Mouse (Mus musculus) cerebellum, adult 11 months (tissue): ENCODE measurements around the gene Trmt2a.
"Not testable (repeated sequence)": the region's sequence is repeated elsewhere in the genome, so short reads cannot be mapped to it uniquely, and the experiment has no call there.

ENCODE experiments used
- DNase-seq: peaks from one replicate; pipeline ENCODE4 v3.0.0; 2022

Trmt2a gene

DNA sequence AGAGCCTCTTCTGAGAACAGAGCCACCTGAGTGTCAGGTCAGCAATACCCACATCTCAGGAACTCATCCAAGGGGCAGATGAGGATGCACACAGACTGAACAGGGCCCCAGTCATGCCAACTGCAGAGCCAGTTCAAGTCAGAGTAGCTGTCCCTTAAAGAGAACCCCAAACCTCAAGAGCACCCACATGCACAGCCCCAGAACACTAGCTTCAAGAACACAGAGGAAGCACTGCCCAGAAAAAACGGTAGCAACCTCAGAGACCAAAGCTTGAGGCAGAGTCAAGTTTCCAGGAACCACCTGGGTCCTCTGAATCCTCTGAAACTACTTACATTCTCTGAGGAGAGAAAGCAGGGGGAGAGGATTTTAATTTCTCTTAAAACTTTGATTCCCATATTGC lies 15.0 kb upstream of the Trmt2a start:
- no peak for DNase-seq

DNA sequence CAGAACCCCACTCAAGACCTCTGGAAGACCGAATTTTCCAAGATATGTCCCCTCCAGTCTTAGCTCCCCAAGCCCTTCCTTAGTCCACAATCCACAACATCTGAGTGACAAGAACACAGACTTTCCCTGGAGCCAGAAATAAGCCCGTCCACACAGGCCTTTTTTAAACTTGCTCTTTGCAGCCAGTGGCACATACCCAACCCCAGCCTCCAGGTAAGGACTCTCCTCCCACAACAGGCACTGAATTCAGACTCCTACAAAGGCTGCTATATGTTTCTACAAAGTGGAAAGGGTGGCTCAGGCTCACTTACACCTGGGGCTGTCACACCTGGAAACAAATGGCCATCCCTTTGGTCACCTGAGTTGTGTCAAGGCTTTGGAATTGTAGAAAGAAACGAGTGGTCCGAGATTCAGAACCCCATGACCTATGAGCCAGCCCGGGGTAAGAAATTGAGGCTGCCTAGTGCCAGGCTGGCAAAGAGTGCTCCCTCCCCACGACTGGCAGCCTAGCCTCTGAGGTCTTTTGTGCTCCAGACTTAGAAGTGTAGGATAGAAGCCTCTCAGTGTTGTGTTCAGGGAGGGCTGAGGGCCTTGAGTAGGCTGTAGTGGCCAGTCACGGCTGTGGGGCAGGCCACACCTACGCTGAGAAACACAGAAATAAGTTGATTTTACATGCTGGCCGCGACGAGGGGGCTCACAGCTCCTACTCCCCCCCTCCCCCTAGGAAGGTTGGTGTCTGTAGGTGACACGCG lies 14.4 kb upstream of the Trmt2a start:
- DNase-seq, result no peak

DNA sequence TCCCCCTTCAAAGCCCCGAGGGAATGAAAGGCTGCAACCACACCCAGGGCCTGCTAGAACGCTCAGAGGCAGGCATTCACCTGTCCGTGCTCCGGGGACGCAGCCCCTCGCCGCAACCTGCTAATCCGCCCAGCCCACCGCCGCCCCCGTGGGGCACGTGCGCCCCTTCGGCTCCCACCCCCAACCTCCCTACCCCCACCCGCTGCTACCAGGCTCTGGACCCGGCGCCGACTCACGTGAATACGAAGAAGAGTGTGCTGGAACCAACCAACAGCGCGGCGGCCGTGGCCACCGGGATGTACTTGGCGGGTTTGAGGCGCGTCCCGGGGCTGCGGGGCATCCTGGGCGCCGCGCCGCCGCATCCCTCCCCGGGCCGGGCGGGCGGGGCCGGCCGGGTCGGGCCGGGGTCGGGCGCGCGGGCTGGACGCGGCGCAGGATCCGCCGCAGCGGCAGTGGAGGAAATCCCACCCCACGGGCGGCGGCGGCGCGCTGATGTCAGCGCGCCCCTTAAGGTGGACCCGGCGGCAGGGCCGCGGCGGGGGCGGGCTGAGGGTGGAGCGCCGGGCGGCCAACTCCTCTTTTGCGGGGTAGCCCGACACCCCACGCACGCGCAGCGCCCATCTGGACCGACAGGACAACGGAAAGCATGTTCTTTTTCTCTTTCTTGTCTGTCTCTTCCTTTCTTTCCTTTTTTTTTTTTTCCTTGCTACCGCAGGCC lies 13.6 kb upstream of the Trmt2a start, which contains the start of gene Zdhhc8:
TSS of gene Zdhhc8 (minus strand) at position 466 of the 718 bp plus-strand sequence.
- DNase-seq, result peak; percentile 67

DNA sequence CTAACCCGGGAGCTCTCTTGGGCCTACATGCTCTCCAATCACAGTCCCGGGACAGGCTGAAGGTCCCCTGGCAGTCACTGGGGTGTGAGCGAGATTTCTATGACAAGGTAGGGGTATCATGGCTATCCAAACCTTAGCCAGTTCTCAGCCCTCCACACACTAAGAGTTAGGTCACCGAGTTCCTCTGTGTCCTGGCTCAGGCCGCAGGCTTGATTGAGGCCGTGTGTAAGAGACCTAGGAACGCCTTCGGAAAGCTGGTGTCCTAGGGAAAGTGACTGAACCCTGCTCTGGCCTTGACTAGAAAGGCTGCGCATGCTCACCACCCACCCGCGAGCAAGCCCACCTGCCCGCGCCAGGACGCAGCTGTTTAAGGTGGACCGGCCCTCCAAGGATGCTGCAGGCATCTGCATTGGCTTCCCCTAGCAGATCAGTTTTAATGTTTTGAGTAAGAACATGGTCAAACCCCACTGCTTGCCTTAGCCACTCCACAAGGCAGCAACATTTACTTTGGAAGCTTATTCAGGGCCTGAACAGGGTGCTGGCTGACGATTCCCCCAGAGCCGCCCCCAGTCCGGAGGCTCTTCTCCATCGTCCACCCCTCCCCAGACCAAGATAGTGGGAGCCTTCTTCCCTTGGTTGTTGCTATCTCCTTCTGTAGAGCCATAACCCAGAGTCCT lies 13.0 kb upstream of the Trmt2a start:
- DNase-seq, result peak; percentile 52

DNA sequence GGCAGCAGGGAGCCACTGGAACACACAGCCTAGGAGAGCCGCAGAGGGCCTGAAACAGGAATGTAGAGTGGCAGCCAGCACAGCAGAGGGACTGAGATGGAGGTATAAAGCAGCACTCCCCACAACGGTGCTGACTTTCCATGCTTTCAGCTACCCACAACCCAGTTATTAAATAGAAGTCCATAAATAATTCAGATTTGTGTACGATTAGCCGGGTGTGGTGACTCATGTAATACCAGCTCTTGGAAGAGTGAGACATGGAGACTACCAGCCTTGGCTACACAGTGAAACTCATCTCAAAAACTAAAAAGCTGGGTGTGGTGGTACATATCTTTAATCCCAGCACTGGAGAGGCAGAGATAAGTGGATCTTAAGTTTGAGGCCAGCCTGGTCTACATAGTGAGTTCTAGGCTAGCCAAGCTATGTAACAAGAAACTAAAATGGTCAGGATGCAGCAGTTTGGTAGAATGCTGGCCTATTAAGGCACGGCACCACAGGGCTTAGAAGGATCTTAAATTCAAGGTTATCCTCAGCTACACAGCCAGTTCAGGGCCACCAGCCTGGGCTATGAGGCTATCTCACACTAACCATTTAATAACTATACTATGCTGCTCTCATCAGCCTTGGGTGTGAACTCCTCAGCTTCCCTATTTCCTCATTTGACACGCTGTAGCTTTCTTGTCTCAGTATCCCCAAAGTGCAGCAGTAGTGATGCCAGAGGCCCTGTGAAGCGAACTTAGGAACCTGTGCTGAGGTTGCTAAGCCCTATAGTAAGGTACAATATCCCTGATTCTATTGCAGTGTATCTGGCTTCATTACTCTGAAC lies 11.6 kb upstream of the Trmt2a start:
- no peak for DNase-seq

DNA sequence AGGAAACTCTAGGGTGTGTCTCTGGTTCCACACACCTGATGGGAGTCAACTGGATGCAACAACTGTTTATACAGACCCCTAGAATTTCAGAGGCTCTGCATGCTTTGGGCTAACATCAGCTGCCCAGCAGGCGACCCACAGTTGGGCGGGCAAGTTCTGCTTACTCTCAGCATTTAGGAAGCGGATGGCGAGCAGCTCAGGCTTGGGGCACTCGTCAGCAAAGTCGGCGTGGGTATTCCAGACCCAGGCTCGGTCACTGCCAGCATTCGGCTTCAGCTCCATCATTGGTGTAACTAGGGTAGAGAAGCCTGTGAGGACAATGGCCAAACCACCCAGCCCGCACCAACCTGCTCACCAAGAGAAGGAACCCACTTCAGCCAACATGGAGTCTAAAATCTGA lies 6.9 kb upstream of the Trmt2a start:
- no peak for DNase-seq

DNA sequence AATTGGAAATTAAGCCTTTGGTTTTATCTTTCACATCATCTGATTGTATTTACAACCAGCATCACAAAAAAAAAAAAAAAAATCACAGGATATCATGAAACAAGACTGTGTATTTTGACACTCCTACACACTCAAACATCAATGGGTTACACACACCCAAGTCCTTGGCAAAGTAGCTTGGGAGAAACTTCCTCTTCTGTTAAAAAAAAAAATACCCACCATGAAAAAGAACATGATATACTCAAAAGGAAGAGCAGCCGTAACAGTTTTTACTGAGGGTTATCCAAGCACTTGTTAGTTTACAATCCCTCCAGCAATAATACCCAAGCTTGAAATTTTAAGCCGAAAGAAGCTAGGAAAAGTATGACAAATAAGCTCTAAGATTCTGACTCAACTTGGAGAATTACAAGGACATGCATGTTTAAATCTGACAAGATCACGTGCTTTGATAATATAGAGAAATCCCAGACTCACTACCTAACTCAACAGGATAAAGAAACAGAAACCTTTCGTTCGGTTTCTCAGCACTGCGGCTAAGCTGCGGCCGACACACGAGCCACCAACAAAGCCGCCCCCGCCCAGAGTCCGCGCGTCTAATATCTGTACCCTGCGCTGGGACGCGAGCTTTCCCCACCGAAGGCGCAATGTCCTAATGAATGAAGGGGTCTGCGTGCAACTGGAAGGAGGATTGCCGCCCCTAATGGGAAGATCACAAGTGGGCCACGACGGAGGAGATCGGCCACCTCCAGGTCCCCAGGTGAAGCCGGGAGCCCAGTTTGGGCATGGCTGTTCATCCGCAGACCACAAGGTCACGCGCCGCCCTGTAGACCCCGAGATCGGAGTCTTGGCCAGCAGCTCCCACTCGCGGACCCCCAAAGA lies 719 bp upstream of the Trmt2a start:
- no peak for DNase-seq

DNA sequence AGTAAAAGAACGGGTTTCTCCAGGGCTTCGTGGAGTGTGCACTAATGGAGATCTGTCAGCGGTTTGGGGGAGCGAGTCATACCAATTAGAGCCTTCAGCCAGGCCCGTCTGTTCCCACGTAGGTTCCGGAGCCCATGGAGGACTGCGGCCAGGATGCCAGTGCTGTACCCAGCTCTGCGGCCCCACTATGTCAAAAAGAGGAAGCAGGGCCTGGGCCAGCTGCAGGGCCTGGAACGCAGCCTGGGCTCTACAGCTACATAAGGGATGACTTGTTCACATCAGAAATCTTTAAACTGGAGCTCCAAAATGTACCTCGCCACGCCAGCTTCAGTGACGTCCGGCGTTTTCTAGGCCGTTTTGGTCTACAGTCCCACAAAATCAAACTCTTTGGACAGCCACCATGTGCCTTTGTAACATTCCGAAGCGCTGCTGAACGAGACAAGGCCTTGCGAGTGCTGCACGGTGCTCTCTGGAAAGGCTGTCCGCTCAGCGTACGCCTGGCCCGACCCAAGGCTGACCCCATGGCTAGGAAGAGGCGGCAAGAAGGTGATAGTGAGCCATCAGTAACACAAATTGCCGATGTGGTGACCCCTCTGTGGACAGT lies 987 bp downstream of the Trmt2a start:
- peak; percentile 49 for DNase-seq

DNA sequence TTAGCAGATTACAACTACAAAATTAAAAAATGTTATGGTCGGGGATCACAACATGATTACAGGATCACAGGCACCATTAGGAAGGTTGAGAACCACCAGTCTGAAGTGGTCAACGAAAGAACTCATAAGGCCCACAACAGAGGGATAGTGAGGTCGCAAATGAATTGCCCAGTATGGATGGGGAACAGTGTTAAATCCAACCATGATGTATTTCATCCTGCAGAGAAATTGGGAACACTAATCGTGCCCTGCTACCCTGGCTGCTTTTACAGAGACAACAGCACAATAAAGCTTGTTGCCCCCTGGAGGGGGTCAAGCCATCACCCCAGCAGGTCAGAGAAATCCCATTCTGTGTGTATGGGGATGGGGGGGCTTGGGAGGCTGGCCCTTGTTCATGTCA lies 1.8 kb downstream of the Trmt2a start:
- DNase-seq, result no peak

DNA sequence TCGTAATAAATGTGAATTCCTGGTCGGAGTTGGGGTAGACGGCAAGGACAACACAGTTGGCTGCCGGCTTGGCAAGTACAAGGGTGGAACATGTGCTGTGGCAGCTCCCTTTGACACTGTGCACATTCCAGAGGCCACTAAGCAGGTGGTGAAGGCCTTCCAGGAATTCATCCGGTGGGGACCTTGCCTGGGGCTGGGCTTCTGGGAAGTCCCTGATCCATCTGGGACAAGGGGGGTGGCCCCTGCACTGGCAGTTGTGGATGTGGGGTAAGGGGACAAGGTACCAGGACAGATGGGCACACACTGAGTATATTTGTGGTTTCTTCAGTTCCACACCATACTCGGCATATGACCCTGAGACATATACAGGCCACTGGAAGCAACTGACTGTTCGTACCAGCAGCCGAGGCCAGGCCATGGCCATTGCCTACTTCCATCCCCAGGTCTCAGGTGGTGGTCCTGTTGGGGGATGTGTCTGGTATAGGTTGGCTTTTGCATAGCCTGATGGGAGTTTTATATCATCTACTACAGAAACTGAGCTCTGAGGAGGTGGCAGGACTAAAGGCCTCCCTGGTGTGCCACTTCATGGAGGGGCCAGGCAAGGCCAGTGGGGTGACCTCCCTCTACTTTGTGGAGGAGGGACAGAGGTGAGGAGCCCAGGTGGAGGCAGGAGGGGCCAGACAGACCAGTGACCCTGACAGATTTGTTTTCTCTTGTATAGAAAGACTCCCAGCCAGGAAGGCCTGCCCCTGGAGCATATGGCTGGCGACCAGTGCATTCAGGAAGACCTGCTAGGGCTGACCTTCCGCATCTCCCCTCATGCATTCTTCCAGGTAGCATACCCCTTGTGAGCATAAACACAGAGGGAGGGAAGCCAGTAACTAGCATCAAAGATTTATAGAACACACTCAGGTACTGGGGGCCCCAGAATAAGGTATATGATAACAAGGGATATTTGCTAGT lies 2.6 kb downstream of the Trmt2a start:
- no peak for DNase-seq

DNA sequence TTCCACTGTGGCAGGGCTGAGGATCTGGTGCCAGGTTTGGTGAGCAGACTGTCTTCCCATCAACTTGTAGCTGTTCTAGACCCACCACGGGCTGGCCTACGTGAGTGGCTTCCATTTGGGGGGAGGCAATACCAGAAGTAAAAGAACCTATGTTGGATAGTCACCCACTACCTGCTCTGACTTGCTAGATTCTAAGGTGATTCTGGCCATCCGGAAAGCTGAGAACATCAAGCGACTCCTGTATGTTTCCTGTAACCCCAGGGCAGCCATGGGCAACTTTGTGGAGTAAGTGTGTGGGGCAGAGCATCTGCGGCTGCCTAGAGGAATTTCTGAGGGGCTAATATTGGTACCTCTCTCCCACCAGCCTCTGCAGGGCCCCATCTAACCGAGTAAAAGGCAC lies 4.3 kb downstream of the Trmt2a start:
- no peak for DNase-seq

DNA sequence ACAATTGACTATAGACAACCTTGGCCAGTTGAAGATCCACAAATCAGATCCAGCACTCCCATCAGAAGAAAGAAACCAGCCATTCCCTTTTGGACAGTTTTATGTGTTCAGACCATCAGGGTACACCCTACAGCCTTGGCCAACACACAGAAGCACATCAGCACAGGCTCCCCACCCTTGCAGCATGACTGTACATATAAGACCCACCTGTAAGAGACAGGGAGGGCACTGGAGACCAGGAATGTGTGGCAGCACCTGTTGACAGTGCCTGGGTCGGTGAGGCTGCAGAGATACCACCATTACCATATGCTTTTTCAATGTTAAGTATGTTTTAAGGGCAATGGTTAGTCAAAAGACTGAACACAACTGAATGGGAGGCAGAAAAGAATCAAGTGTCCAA lies 5.4 kb downstream of the Trmt2a start:
- DNase-seq, result no peak

DNA sequence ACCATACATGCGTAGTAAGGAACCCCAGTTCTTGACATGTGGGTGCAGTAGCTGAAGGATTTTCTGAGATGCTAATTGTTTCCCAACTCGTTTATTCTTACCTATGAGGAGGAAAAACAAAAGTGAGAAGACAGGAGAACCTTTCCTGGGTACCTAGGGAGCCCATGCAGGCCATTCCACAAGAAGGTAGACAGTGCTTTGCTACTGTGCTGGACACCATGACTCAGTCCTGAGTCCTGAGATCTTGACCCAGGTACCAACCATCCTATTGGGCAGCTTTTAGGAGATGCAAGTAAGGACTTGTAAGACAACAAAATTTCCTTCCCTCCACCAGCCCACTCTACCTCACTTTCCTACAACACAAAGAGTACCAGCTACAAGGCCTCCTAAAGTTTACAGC lies 9.7 kb downstream of the Trmt2a start, which contains the start of gene Gm49776:
TSS of gene Gm49776 (minus strand) at position 101 of the 400 bp plus-strand sequence.
- DNase-seq, result no peak

DNA sequence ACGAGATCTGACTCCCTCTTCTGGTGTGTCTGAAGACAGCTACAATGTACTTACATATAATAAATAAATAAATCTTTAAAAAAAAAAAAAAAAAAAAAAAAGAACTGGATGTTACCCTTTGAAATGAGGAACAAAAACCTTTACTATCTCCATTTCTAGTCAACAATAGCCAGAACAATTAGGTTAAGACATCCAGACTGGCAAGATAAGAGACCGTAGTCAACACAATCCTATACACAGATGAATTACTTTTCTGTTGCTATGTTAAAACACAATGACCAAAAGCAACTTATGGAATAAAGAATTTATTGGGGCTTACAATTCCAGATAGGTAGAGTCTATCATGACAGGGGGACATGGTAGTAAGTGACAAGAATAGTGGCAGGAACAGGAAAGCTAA lies 16.5 kb downstream of the Trmt2a start:
- no peak for DNase-seq

DNA sequence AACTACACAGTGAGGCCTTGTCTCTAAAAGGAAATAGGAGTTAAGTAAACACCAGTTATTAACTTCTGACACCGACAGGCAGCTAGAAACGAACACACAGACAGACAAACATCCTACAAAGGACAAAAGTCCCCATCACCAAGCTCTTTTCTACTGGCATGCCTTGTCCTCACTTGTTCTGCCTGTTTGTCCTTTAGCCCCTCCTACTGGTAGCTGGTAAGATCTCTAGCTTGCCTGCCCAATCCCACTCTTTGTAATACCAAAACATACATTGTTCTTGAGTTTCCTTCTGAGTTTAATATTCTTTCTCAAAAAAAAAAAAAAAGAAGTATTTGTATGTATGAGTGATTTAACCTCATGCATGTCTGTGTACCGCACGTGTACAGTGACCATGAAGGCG lies 19.7 kb downstream of the Trmt2a start:
- DNase-seq, result no peak

DNA sequence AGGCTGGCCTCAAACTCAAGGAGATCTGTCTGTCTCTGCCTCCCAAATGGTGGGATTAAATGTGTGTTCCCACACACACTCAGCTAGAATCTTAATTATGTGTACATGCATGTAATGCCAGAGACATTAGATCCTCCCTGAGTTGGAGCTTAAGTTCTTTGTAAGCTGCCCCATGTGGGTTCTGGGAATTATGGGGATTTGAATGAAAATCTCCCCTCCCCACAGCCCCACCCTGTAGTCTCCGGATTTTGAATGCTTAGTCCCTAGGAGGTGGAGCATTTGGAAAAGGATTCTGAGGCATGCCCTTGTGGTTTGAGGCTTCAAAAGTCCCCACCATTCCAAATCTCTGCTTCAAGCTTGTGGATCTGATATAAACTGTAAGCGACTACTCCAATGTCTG lies 26.7 kb downstream of the Trmt2a start:
- no peak for DNase-seq

DNA sequence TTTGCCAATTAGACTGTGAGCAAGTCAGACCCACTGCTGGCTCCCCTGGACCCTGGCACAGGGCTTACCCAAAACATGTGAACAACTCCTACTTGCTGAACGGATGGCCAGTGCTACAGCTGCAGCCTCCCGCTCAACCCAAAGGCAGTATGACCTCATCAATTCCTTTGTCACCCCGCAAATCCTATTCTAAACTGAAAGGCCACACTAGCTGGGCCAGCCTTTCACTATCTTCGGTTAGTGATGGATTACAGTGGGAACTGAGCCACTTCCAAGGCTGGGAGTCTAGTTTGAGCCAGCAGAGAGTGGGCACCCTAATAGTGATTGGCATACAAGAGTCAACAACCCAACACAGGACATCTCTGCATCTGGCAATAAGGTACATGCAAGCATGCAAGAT lies 39.7 kb downstream of the Trmt2a start:
- DNase-seq, result peak; percentile 17

DNA sequence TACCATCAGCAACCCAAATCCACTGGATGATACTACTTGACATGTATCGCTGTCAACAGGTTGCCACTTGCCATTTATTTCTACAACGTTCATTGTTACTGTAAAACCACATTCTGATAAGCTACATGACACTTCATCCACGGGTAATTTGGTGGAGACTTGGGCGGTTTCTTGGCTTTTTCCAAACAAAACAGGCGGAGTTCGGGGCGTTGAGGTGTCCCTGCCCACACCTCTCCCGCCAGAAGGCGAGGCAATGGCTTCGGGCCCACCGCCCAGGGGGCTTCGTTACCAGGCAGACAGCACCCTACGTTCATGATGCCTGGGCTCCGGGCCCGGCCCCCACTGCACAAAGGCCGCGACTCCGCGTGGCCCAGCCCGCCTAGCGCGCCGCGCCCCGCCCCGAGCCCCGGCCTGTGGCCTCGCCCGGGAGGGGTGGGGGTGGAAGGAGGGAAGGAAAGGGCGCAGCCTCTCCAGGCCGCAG lies 40.1 kb downstream of the Trmt2a start:
- DNase-seq, result no peak

DNA sequence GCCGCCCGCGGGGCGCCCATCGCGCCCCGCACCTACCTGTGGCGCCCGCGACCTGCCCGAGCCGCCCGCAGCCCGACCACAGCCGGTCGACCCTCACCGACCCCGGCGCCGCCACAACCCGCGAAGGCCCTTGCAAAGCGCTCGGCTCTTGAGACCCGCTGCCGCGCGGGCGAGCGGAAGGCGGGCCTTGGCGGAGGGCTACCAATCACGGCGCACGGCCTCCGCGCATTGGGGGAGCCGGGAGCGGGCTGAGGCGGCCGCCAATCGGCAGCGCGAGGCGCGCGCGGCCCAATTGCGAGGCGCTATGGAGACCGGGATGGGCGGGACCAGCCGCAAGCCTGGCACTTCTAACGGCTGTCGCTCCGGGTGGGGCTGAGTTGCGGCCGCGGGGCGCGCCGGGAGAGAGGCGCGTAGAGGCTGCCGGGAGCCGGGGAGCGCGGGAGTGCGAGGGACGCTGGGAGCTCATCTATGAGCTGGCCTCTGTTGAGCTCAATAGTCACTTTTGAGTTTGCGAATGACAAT lies 40.6 kb downstream of the Trmt2a start, which contains the start of gene Dgcr8:
TSS of gene Dgcr8 (minus strand) at position 180 of the 522 bp plus-strand sequence.
- DNase-seq, result peak; percentile 98

DNA sequence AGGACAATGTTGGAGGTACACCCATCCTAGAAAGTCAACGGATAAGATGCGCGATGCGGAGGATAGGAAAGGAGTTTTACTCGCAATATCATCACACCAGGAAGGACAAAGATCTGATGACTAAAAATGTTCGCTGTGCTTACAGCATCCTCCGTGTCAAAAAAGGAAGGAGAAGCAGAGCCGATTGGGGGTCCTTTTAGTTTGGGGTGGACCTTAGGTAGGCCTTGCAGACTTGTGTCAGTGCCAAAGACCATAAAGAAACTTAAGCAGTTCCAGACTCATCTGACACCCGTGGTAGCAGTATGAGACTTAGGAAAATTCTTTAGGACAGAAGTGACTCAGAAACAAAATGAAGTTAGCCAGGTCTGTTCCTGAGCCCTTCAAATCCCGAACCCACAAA lies 41.1 kb downstream of the Trmt2a start:
- DNase-seq, result not testable (repeated sequence)
